Mouse (Mus musculus): Measurements from ENCODE around the gene Gadd45g.

Gene Gadd45g

GRCm38 (mm10) chr13:51888426-51888825 lies 41.9 kb downstream of the Gadd45g start:
- DNase-seq: peak; percentile 1

- DNase-seq: no peak
Measured at GRCm38 (mm10) chr13:51891825-51892532, 45.5 kb downstream of the Gadd45g start.

DNA sequence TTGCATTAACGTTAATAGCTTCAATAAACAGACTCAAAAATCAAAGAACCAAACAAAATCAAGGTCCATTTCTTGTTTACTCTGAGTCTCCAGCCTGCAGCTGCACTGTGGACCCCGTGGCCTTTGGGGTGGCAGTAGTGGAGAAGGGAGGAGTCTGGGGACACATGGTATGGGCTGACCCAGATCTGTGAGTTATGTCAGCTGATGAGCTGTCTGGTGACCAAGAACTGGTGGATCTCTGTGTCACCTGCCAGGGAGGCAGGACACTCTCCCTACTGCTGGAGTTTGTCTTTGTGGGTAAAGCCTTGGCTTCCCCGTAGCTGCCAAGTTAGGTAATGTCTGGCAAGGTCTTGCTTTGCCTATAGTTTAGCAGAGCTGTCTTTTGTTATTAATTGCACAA lies 51.1 kb downstream of the Gadd45g start:
- peak; percentile 1 for DNase-seq
